Mouse (Mus musculus) kidney, adult 8-10 months (tissue): ENCODE measurements around the gene Trpt1.
A peak's percentile ranks its signal among the peaks of the same experiment; 100 is the strongest.

Experiments
- DNase-seq, 2 experiments: peaks; one replicate each; pipeline ENCODE4 v3.0.0; 2022

Trpt1 gene

GRCm38 (mm10) chr19:6996006-6996405, at the start of gene Trpt1, which contains the start of gene Nudt22:
TSS of gene Trpt1 (plus strand) at chr19:6996131.
TSS of gene Nudt22 (minus strand) at chr19:6996117.
- peak; percentile 95 for DNase-seq

GRCm38 (mm10) chr19:6947742-6948141, 48.2 kb upstream of the Trpt1 start:
- no peak for DNase-seq

- DNase-seq: no peak
Measured at GRCm38 (mm10) chr19:6948186-6948585, 47.7 kb upstream of the Trpt1 start.

- DNase-seq: no peak
Measured at GRCm38 (mm10) chr19:6949532-6949931, 46.4 kb upstream of the Trpt1 start.

GRCm38 (mm10) chr19:6949951-6950350, 46.0 kb upstream of the Trpt1 start:
- no peak for DNase-seq

GRCm38 (mm10) chr19:6950613-6951153, 45.2 kb upstream of the Trpt1 start:
- peak; percentile 53 to 68 for DNase-seq

GRCm38 (mm10) chr19:6951381-6951968, 44.5 kb upstream of the Trpt1 start:
- peak; percentile 96 to 98 for DNase-seq

- peak; percentile 88 to 89 for DNase-seq
Measured at GRCm38 (mm10) chr19:6951994-6952711, 43.8 kb upstream of the Trpt1 start.

- DNase-seq: peak; percentile 59 to 73
Measured at GRCm38 (mm10) chr19:6952712-6953037, 43.3 kb upstream of the Trpt1 start.

GRCm38 (mm10) chr19:6954046-6954445, 41.9 kb upstream of the Trpt1 start:
- DNase-seq: peak in 1 of 2 experiments; percentile 73

GRCm38 (mm10) chr19:6955424-6955823, 40.5 kb upstream of the Trpt1 start:
- DNase-seq: no peak

- no peak for DNase-seq
Measured at GRCm38 (mm10) chr19:6956461-6956860, 39.5 kb upstream of the Trpt1 start.

GRCm38 (mm10) chr19:6968491-6969271, 27.2 kb upstream of the Trpt1 start:
- DNase-seq: peak in 1 of 2 experiments; percentile 59

- DNase-seq: no peak
Measured at GRCm38 (mm10) chr19:6969291-6969664, 26.7 kb upstream of the Trpt1 start.

GRCm38 (mm10) chr19:6969665-6970381, 26.1 kb upstream of the Trpt1 start:
- peak; percentile 67 to 70 for DNase-seq

GRCm38 (mm10) chr19:6970460-6971085, 25.4 kb upstream of the Trpt1 start:
- no peak for DNase-seq

GRCm38 (mm10) chr19:6971644-6972043, 24.3 kb upstream of the Trpt1 start:
- DNase-seq: no peak

GRCm38 (mm10) chr19:6972247-6972917, 23.5 kb upstream of the Trpt1 start:
- DNase-seq: no peak

GRCm38 (mm10) chr19:6973581-6974190, 22.2 kb upstream of the Trpt1 start:
- DNase-seq: no peak

- peak in 1 of 2 experiments; percentile 69 for DNase-seq
Measured at GRCm38 (mm10) chr19:6974211-6975205, 21.4 kb upstream of the Trpt1 start, which contains the start of gene Ppp1r14b. TSS of gene Ppp1r14b (plus strand) at chr19:6974968.
